Mouse (Mus musculus): ENCODE measurements around the gene Slc31a2.

GRCm38 (mm10) chr4:62276642-62277041, 14.3 kb downstream of the Slc31a2 start:
- TF ChIP-seq CTCF (IDR thresholded peaks at IDR 0.05; ENCODE audit: extremely low read depth, insufficient read length, insufficient replicate concordance, low read depth, low read length) (no peak), POLR2A (IDR thresholded peaks at IDR 0.05; ENCODE audit: low read depth, low read length) (no peak)
